Mouse (Mus musculus): ENCODE results near the gene Sord. TPM values are rescaled to one million over a fixed set of nuclear protein-coding genes. Genes with fewer than 3 reads are reported as not detected.
A peak's percentile ranks its signal among the peaks of the same experiment; 100 is the strongest.

Sord gene
- polyA plus RNA-seq, 1 experiment, result 71.5 TPM

DNA sequence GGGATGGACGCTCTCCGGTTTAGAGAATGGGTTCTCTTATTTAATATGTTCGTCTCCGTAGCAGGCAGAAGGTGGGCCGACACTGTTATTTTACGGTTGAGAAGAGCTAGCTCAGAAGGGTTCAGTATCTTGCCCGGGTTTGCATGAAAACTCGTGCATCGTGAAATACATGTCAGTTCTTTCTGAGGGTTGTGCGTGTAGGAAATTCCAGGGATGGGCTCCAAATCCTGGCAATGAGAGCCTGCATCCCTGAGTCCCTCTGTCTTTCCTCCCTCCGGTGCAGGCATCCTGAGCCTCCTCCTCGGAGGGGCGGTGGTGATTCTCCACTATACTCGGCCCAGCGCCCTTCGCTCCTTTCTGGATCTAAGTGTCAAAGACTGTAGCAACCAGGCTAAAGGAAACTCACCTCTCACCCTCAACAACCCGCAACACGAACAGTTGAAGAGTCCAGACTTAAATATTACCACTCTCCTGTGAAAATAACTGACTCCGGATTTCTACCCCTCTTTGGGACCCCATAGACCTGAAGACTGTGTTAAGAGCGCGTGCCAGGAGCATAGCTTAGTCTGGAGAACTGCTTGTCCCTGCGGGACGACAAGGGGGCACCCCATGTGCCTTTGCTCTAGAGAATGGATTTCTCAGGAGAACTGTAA lies 67.5 kb downstream of the Sord start:
- Histone ChIP-seq H3K27me3 (ENCODE audit: control insufficient read depth, insufficient read depth, low read length) (peaks cover 18% of the 10 kb centered on the region), H3K27ac (ENCODE audit: insufficient read depth, low read depth, low read length) (no peak overlapping the region), H3K4me3 (ENCODE audit: low read depth, low read length) (peak overlapping the region; percentile 62), H3K4me1 (ENCODE audit: control insufficient read depth, insufficient read depth, insufficient read length, low read length) (peaks cover 12% of the 10 kb centered on the region), H3K36me3 (ENCODE audit: control insufficient read depth, insufficient read depth, low read length) (no peaks in the 10 kb centered on the region)
- TF ChIP-seq CTCF (IDR thresholded peaks at IDR 0.05; ENCODE audit: extremely low read depth, insufficient read length, insufficient replicate concordance, low read depth, low read length), result no peak
- no peak for TF ChIP-seq POLR2A (IDR thresholded peaks at IDR 0.05; ENCODE audit: low read depth, low read length)
- WGBS, result 38% methylated on average over 23 of the region's 23 CpGs

GRCm38 (mm10) chr2:122302574-122303241 lies 68.2 kb downstream of the Sord start:
- Histone ChIP-seq H3K4me1 (ENCODE audit: control insufficient read depth, insufficient read depth, insufficient read length, low read length) (peaks cover 12% of the 10 kb centered on the region), H3K27me3 (ENCODE audit: control insufficient read depth, insufficient read depth, low read length) (peaks cover 14% of the 10 kb centered on the region), H3K4me3 (ENCODE audit: low read depth, low read length) (no peak overlapping the region), H3K27ac (ENCODE audit: insufficient read depth, low read depth, low read length) (no peak overlapping the region), H3K36me3 (ENCODE audit: control insufficient read depth, insufficient read depth, low read length) (no peaks in the 10 kb centered on the region)
- 11% methylated on average over 9 of the region's 9 CpGs for WGBS
- TF ChIP-seq POLR2A (IDR thresholded peaks at IDR 0.05; ENCODE audit: low read depth, low read length), result no peak
- TF ChIP-seq CTCF (IDR thresholded peaks at IDR 0.05; ENCODE audit: extremely low read depth, insufficient read length, insufficient replicate concordance, low read depth, low read length), result peak; percentile 58; the same call in 1 of the 2 replicates

DNA sequence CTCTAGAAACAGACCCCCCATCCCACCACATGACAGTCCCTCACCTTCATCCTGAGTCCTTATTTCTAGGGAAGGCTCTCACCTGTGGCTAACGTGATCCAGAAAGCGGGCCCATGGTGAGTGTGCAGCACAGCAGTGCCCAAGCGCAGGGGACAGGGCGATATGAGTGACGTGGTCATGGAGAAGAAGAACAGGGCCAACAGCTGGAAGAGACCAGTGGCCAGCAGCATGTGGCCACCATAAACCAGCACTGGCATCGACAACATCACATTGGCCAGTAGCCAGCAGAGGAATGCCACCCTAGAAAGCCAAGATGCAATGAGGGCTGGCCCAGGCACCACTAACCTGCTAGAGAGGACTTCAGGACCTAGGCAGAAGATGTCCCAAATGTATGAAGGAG lies 70.0 kb downstream of the Sord start:
- no peaks in the 10 kb centered on the region for H3K36me3 ChIP-seq (ENCODE audit: control insufficient read depth, insufficient read depth, low read length)
- 86% methylated on average over 6 of the region's 6 CpGs for WGBS
- peaks cover 15% of the 10 kb centered on the region for H3K27me3 ChIP-seq (ENCODE audit: control insufficient read depth, insufficient read depth, low read length)
- H3K4me3 ChIP-seq (ENCODE audit: low read depth, low read length), result no peak overlapping the region
- TF ChIP-seq POLR2A (IDR thresholded peaks at IDR 0.05; ENCODE audit: low read depth, low read length) (no peak), CTCF (IDR thresholded peaks at IDR 0.05; ENCODE audit: extremely low read depth, insufficient read length, insufficient replicate concordance, low read depth, low read length) (no peak)
- H3K4me1 ChIP-seq (ENCODE audit: control insufficient read depth, insufficient read depth, insufficient read length, low read length), result peaks cover 9% of the 10 kb centered on the region
- H3K27ac ChIP-seq (ENCODE audit: insufficient read depth, low read depth, low read length), result no peak overlapping the region

GRCm38 (mm10) chr2:122305097-122305892 lies 70.7 kb downstream of the Sord start:
- Histone ChIP-seq H3K36me3 (ENCODE audit: control insufficient read depth, insufficient read depth, low read length) (no peaks in the 10 kb centered on the region), H3K27ac (ENCODE audit: insufficient read depth, low read depth, low read length) (no peak overlapping the region), H3K4me3 (ENCODE audit: low read depth, low read length) (no peak overlapping the region), H3K4me1 (ENCODE audit: control insufficient read depth, insufficient read depth, insufficient read length, low read length) (peaks cover 9% of the 10 kb centered on the region), H3K27me3 (ENCODE audit: control insufficient read depth, insufficient read depth, low read length) (peaks cover 15% of the 10 kb centered on the region)
- no peak for TF ChIP-seq CTCF (IDR thresholded peaks at IDR 0.05; ENCODE audit: extremely low read depth, insufficient read length, insufficient replicate concordance, low read depth, low read length)
- TF ChIP-seq POLR2A (IDR thresholded peaks at IDR 0.05; ENCODE audit: low read depth, low read length), result no peak
- WGBS, result 91% methylated on average over 16 of the region's 16 CpGs

DNA sequence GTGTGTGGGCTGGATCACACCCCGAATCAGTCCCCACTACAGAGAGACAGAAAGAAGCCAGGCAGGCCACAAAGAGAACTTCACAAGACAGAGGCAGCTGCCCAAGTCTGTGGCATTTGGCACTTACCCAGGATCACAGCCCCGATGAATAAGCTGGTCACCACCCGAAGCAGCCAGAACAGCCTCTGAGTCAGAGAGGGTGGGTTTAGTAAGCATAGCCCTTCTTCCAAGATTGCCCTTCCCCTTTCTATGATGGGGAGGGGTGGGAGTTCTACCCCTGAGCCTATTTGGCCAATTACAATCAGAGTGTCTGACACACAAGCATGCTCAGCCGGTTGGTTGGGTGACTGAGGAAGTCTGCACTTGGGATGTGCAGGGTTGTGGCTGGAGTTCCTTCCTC lies 71.6 kb downstream of the Sord start:
- Histone ChIP-seq H3K4me3 (ENCODE audit: low read depth, low read length) (no peak overlapping the region), H3K4me1 (ENCODE audit: control insufficient read depth, insufficient read depth, insufficient read length, low read length) (peaks cover 4% of the 10 kb centered on the region), H3K36me3 (ENCODE audit: control insufficient read depth, insufficient read depth, low read length) (no peaks in the 10 kb centered on the region), H3K27ac (ENCODE audit: insufficient read depth, low read depth, low read length) (no peak overlapping the region), H3K27me3 (ENCODE audit: control insufficient read depth, insufficient read depth, low read length) (peaks cover 12% of the 10 kb centered on the region)
- TF ChIP-seq POLR2A (IDR thresholded peaks at IDR 0.05; ENCODE audit: low read depth, low read length) (no peak), CTCF (IDR thresholded peaks at IDR 0.05; ENCODE audit: extremely low read depth, insufficient read length, insufficient replicate concordance, low read depth, low read length) (no peak)
- 17% methylated on average over 4 of the region's 4 CpGs for WGBS

- WGBS, result 31% methylated on average over 3 of the region's 3 CpGs
- H3K27me3 ChIP-seq (ENCODE audit: control insufficient read depth, insufficient read depth, low read length), result peaks cover 13% of the 10 kb centered on the region
- H3K4me3 ChIP-seq (ENCODE audit: low read depth, low read length), result no peak overlapping the region
- no peak for TF ChIP-seq CTCF (IDR thresholded peaks at IDR 0.05; ENCODE audit: extremely low read depth, insufficient read length, insufficient replicate concordance, low read depth, low read length)
- TF ChIP-seq POLR2A (IDR thresholded peaks at IDR 0.05; ENCODE audit: low read depth, low read length), result no peak
- H3K4me1 ChIP-seq (ENCODE audit: control insufficient read depth, insufficient read depth, insufficient read length, low read length), result peaks cover 7% of the 10 kb centered on the region
- H3K36me3 ChIP-seq (ENCODE audit: control insufficient read depth, insufficient read depth, low read length), result no peaks in the 10 kb centered on the region
- no peak overlapping the region for H3K27ac ChIP-seq (ENCODE audit: insufficient read depth, low read depth, low read length)
Measured at GRCm38 (mm10) chr2:122309647-122310046, 75.1 kb downstream of the Sord start.

DNA sequence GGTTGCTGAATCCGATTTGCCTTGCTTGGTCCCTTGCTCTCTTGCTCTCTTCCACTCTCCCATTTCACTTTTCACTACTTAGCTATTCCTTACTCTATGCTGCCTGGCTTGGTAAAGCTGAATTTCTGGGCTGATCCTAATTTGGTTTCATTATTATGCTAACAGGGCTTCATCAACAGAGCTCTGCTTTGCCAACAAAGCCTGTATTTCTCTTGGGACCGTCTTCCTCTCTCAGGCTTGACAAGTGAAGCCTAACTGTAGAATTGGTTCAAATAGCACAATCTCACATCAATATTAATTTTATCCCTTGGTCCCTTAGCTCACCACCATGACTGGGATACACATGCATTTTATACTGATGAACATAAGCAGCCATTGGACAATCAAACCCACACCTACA lies 77.0 kb downstream of the Sord start:
- WGBS, result 70% methylated on average over 2 of the region's 2 CpGs
- Histone ChIP-seq H3K4me1 (ENCODE audit: control insufficient read depth, insufficient read depth, insufficient read length, low read length) (peaks cover 7% of the 10 kb centered on the region), H3K27ac (ENCODE audit: insufficient read depth, low read depth, low read length) (no peak overlapping the region), H3K4me3 (ENCODE audit: low read depth, low read length) (no peak overlapping the region), H3K27me3 (ENCODE audit: control insufficient read depth, insufficient read depth, low read length) (peaks cover 11% of the 10 kb centered on the region), H3K36me3 (ENCODE audit: control insufficient read depth, insufficient read depth, low read length) (no peaks in the 10 kb centered on the region)
- TF ChIP-seq CTCF (IDR thresholded peaks at IDR 0.05; ENCODE audit: extremely low read depth, insufficient read length, insufficient replicate concordance, low read depth, low read length) (no peak), POLR2A (IDR thresholded peaks at IDR 0.05; ENCODE audit: low read depth, low read length) (no peak)

Measured in small intestine, adult 2 months (tissue).